Mouse (Mus musculus) intestine, postnatal 0 days (tissue): ENCODE results near the gene Slc13a1. TPM values are rescaled to one million over a fixed set of nuclear protein-coding genes. Genes with fewer than 3 reads are reported as not detected.

Experiments
- ATAC-seq: fragments of 200-750 bp; cut with Nextera tagmentation; 2 replicates; pipeline ENCODE4 v1.8.0; 2017; ENCODE audit warnings: mild to moderate bottlenecking, moderate TSS enrichment, moderate library complexity
- H3K27ac ChIP-seq: fragments of 300-500 bp; sonication (generic); 2 replicates; pipeline ENCODE4 v1.5.1; 2014; ENCODE audit warnings: mild to moderate bottlenecking, low read depth, low read length, moderate library complexity
- H3K27me3 ChIP-seq: fragments of 300-500 bp; sonication (generic); replicated peaks from 2 replicates; pipeline ENCODE4 v1.6.1; 2014; ENCODE audit warnings: low read length, mixed read lengths; ENCODE audit not compliant: control insufficient read depth, insufficient read depth
- H3K36me3 ChIP-seq: fragments of 300-500 bp; sonication (generic); 2 replicates; pipeline ENCODE4 v1.6.1; 2014; ENCODE audit warnings: mild to moderate bottlenecking, moderate library complexity; ENCODE audit not compliant: control insufficient read depth, insufficient read depth
- H3K4me1 ChIP-seq: fragments of 300-500 bp; sonication (generic); replicated peaks from 2 replicates; pipeline ENCODE4 v1.6.1; 2014; ENCODE audit warnings: antibody characterized with exemption, low read length, mixed read lengths; ENCODE audit not compliant: control insufficient read depth, insufficient read depth
- H3K4me2 ChIP-seq: fragments of 300-500 bp; sonication (generic); replicated peaks from 2 replicates; pipeline ENCODE4 v1.6.1; 2014; ENCODE audit warnings: low read depth, mild to moderate bottlenecking, moderate library complexity
- H3K4me3 ChIP-seq: fragments of 300-500 bp; sonication (generic); 2 replicates; pipeline ENCODE4 v1.5.1; 2014; ENCODE audit warnings: low read depth, low read length
- H3K9ac ChIP-seq: fragments of 300-500 bp; sonication (generic); 2 replicates; pipeline ENCODE4 v1.6.1; 2014; ENCODE audit warnings: mild to moderate bottlenecking, low read depth, low read length
- H3K9me3 ChIP-seq: fragments of 300-500 bp; sonication (generic); 2 replicates; pipeline ENCODE4 v1.6.1; 2016; ENCODE audit warnings: mixed run types; ENCODE audit not compliant: control insufficient read depth
- CTCF ChIP-seq: sonication (generic); IDR thresholded peaks from 2 replicates; pipeline ENCODE4 v1.5.1; 2016; ENCODE audit warnings: low read depth, mild to moderate bottlenecking, control low read depth, antibody characterized with exemption, moderate library complexity
- WGBS: fragments of 180-500 bp; shearing (Covaris S2); extraction: QIAGEN DNeasy Blood & Tissue Kit; methylation state at CpG from one replicate; pipeline ENCODE4 v1.1.7; 2014; 5-methylcytosine and 5-hydroxymethylcytosine counted together
- polyA plus RNA-seq: library from polyadenylated mRNA; unstranded; fragments of >200 nt; fragmentation: Nextera tagmentation; extraction: Ambion mirVana; gene quantifications from 2 replicates; pipeline ENCODE4 v1.2.1, GENCODE M21; 2015

Slc13a1 gene
- polyA plus RNA-seq, 1 experiment from 2014 or later, result 0.57 TPM

DNA sequence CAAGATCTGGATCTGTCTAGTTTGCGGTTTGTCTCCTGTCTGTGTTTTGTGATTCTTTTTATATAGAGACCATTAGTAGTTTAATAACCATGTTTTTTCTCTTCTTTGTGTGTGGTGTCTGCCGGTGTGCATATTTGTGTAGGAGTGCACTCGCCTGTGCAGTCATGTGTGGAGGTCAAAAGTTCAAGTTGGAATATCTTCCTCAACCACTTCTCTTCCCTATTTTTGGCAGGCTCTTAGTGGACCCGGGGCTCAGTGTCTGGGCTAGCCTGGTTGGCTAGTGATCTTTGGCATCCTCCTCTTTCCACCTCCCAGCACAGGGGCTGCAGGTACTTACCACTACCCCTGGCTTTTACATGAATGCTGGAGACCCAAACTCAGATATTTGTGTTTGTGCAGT lies 13.0 kb downstream of the Slc13a1 start:
- WGBS, result 68% methylated on average over 4 of the region's 4 CpGs
- Histone ChIP-seq H3K4me2 (no peak overlapping the region), H3K27me3 (no peaks in the 10 kb centered on the region), H3K36me3 (no peaks in the 10 kb centered on the region), H3K4me1 (no peaks in the 10 kb centered on the region), H3K9ac (no peak overlapping the region), H3K9me3 (no peaks in the 10 kb centered on the region), H3K27ac (no peak overlapping the region), H3K4me3 (no peak overlapping the region)
- TF ChIP-seq CTCF, result no peak
- no peak for ATAC-seq

- H3K27ac ChIP-seq, result no peak overlapping the region
- no peaks in the 10 kb centered on the region for H3K36me3 ChIP-seq
- H3K4me2 ChIP-seq, result no peak overlapping the region
- no peak overlapping the region for H3K4me3 ChIP-seq
- no peak overlapping the region for H3K9ac ChIP-seq
- ATAC-seq, result no peak
- 92% methylated on average over 4 of the region's 4 CpGs for WGBS
- TF ChIP-seq CTCF, result no peak
- no peaks in the 10 kb centered on the region for H3K9me3 ChIP-seq
- no peaks in the 10 kb centered on the region for H3K4me1 ChIP-seq
- H3K27me3 ChIP-seq, result no peaks in the 10 kb centered on the region
Observed at GRCm38 (mm10) chr6:24132951-24133350, 34.9 kb downstream of the Slc13a1 start.

DNA sequence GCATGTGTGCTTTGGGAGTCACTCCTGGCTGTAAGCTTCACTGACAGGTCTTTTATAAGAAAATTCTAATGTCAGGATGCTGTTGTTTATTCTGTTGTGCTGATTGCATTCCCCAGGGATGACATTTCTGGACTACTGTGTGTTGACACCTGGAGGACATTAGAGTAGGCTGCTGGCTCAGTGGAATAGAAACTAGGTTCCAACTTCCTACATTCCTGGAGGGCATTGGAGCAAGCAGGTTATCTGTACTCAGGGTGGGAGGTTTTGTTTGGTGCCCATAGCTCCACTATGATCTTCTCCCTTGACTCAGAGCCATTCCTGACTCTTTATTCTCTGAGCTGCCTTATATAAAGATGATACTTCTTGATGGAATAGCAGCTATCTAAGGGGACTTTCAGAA lies 45.3 kb downstream of the Slc13a1 start:
- Histone ChIP-seq H3K27ac (no peak overlapping the region), H3K4me2 (no peak overlapping the region), H3K4me1 (no peaks in the 10 kb centered on the region), H3K9me3 (no peaks in the 10 kb centered on the region), H3K4me3 (no peak overlapping the region), H3K36me3 (no peaks in the 10 kb centered on the region), H3K9ac (no peak overlapping the region), H3K27me3 (no peaks in the 10 kb centered on the region)
- ATAC-seq, result no peak
- TF ChIP-seq CTCF, result no peak

DNA sequence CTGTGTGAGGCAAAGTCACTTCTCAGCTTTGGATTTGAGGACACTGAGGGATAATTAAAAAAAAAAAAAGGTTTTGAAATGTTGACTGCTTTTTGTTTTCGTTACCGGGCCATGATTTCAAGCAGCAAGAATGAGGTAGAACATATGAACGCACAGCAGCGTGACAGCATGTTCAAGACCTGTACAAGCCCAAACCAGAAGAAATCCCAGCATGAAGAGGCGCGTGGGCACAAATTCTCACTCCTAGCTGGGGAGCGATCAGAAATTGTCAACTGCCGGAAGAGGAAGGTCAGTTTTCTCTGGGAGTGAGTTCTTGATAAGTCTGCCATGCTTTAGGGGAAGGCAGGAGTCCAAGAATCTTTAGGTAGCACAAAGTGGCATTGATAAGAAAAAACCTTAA lies 56.3 kb downstream of the Slc13a1 start:
- Histone ChIP-seq H3K4me3 (no peak overlapping the region), H3K27ac (no peak overlapping the region), H3K4me2 (no peak overlapping the region), H3K9ac (no peak overlapping the region), H3K9me3 (no peaks in the 10 kb centered on the region), H3K36me3 (no peaks in the 10 kb centered on the region), H3K4me1 (no peaks in the 10 kb centered on the region), H3K27me3 (no peaks in the 10 kb centered on the region)
- ATAC-seq, result no peak
- no peak for TF ChIP-seq CTCF
- WGBS, result 94% methylated on average over 8 of the region's 8 CpGs

GRCm38 (mm10) chr6:24108471-24108870 lies 59.4 kb downstream of the Slc13a1 start:
- H3K27ac ChIP-seq, result no peak overlapping the region
- no peaks in the 10 kb centered on the region for H3K9me3 ChIP-seq
- no peaks in the 10 kb centered on the region for H3K27me3 ChIP-seq
- no peak overlapping the region for H3K9ac ChIP-seq
- ATAC-seq, result no peak
- H3K4me2 ChIP-seq, result no peak overlapping the region
- no peaks in the 10 kb centered on the region for H3K4me1 ChIP-seq
- no peak overlapping the region for H3K4me3 ChIP-seq
- WGBS, result 92% methylated on average over 4 of the region's 4 CpGs
- no peak for TF ChIP-seq CTCF
- no peaks in the 10 kb centered on the region for H3K36me3 ChIP-seq

DNA sequence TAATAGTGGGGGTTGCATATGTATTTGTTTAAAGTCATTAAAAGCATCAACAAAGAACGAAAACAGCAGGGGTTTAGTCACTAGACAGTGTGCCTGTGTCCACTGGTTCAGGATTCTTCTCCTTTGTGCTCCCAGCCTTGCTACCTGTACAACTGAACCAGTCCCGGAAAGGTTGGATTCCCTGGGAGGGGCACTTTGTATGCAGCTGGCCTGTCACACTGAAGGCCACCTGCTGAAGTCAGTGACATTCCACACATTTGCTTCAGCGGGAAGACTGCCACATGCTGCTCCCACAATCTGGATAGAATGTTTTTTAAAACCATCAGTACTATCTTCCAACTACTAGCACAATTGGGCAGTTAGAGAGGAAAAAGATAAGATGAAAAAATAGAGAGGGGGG lies 61.7 kb downstream of the Slc13a1 start:
- H3K27ac ChIP-seq, result no peak overlapping the region
- no peak for ATAC-seq
- H3K4me3 ChIP-seq, result no peak overlapping the region
- 57% methylated on average over 3 of the region's 3 CpGs for WGBS
- H3K9ac ChIP-seq, result no peak overlapping the region
- no peaks in the 10 kb centered on the region for H3K27me3 ChIP-seq
- no peaks in the 10 kb centered on the region for H3K9me3 ChIP-seq
- H3K4me2 ChIP-seq, result no peak overlapping the region
- no peaks in the 10 kb centered on the region for H3K4me1 ChIP-seq
- no peak for TF ChIP-seq CTCF
- H3K36me3 ChIP-seq, result no peaks in the 10 kb centered on the region

DNA sequence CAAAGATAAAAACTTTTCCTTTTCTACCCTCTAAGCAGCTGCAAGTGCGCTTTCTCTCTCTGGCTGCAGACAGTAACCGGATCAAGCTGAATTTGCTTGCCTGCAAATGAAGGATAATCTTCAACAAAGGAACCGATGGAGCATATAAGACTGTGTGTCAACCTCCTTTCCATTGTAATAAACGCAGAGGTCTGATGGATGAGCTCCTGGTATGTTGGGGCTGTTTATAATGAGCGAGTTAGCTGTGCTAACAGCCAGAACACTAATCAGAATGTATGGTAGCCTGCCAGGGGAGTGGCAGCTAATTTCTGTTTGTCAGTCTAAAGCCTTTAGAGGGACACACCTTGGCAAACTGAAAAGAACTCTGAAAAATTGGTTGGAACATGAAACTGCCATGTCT lies 62.2 kb downstream of the Slc13a1 start:
- no peaks in the 10 kb centered on the region for H3K4me1 ChIP-seq
- no peak for TF ChIP-seq CTCF
- H3K36me3 ChIP-seq, result no peaks in the 10 kb centered on the region
- no peak for ATAC-seq
- H3K27ac ChIP-seq, result no peak overlapping the region
- 62% methylated on average over 5 of the region's 5 CpGs for WGBS
- no peak overlapping the region for H3K4me2 ChIP-seq
- H3K9ac ChIP-seq, result no peak overlapping the region
- H3K4me3 ChIP-seq, result no peak overlapping the region
- no peaks in the 10 kb centered on the region for H3K27me3 ChIP-seq
- no peaks in the 10 kb centered on the region for H3K9me3 ChIP-seq
